Mouse (Mus musculus): ENCODE measurements around the gene Cntn1. TPM values are rescaled to one million over a fixed set of nuclear protein-coding genes. Genes with fewer than 3 reads are reported as not detected.

The Cntn1 gene
- total RNA-seq, 1 experiment, result 0.62 TPM

GRCm38 (mm10) chr15:92134254-92134653 lies 83.3 kb downstream of the Cntn1 start:
- Histone ChIP-seq H3K4me3 (ENCODE audit: insufficient read depth in 1 of 2, low read depth in 1 of 2, low read length in 2 of 2, poor library complexity in 1 of 2, severe bottlenecking in 1 of 2) (no peak overlapping the region), H3K4me1 (ENCODE audit: control insufficient read depth in 2 of 2, insufficient read depth in 2 of 2, low read length in 2 of 2, poor library complexity in 1 of 2) (no peaks in the 10 kb centered on the region), H3K9ac (ENCODE audit: insufficient read depth, low read depth, low read length, poor library complexity, severe bottlenecking) (no peak overlapping the region), H3K9me3 (ENCODE audit: control insufficient read depth, insufficient read depth, low read depth, low read length) (no peaks in the 10 kb centered on the region), H3K36me3 (ENCODE audit: control insufficient read depth, insufficient read depth, low read length, poor library complexity, severe bottlenecking) (no peaks in the 10 kb centered on the region), H3K27ac (ENCODE audit: insufficient read depth, low read depth, low read length, poor library complexity, severe bottlenecking) (no peak overlapping the region)
- TF ChIP-seq CHD2 (IDR thresholded peaks at IDR 0.05; ENCODE audit: low read depth, low read length) (no peak), MAFK (IDR thresholded peaks at IDR 0.05; ENCODE audit: insufficient read depth, low read depth, low read length) (no peak), ZNF384 (IDR thresholded peaks at IDR 0.05; ENCODE audit: low read depth, low read length) (no peak), ZC3H11A (IDR thresholded peaks at IDR 0.05; ENCODE audit: borderline replicate concordance, low read depth, low read length) (no peak), HCFC1 (IDR thresholded peaks at IDR 0.05; ENCODE audit: borderline replicate concordance, insufficient read depth, low read length) (no peak)
- in situ Hi-C loops (cut with MboI; ENCODE audit: low sequenced_read_pairs in 2 of 2, unreplicated experiment in 2 of 2), result no loop called here
- DNase-seq (ENCODE audit: low read depth, low spot score), result no peak

GRCm38 (mm10) chr15:92137026-92137425 lies 86.1 kb downstream of the Cntn1 start:
- TF ChIP-seq ZC3H11A (IDR thresholded peaks at IDR 0.05; ENCODE audit: borderline replicate concordance, low read depth, low read length) (no peak), ZNF384 (IDR thresholded peaks at IDR 0.05; ENCODE audit: low read depth, low read length) (no peak), CHD2 (IDR thresholded peaks at IDR 0.05; ENCODE audit: low read depth, low read length) (no peak), HCFC1 (IDR thresholded peaks at IDR 0.05; ENCODE audit: borderline replicate concordance, insufficient read depth, low read length) (no peak), MAFK (IDR thresholded peaks at IDR 0.05; ENCODE audit: insufficient read depth, low read depth, low read length) (no peak)
- Histone ChIP-seq H3K27ac (ENCODE audit: insufficient read depth, low read depth, low read length, poor library complexity, severe bottlenecking) (no peak overlapping the region), H3K36me3 (ENCODE audit: control insufficient read depth, insufficient read depth, low read length, poor library complexity, severe bottlenecking) (no peaks in the 10 kb centered on the region), H3K4me1 (ENCODE audit: control insufficient read depth in 2 of 2, insufficient read depth in 2 of 2, low read length in 2 of 2, poor library complexity in 1 of 2) (no peaks in the 10 kb centered on the region), H3K9ac (ENCODE audit: insufficient read depth, low read depth, low read length, poor library complexity, severe bottlenecking) (no peak overlapping the region), H3K4me3 (ENCODE audit: insufficient read depth in 1 of 2, low read depth in 1 of 2, low read length in 2 of 2, poor library complexity in 1 of 2, severe bottlenecking in 1 of 2) (no peak overlapping the region), H3K9me3 (ENCODE audit: control insufficient read depth, insufficient read depth, low read depth, low read length) (no peaks in the 10 kb centered on the region)
- DNase-seq (ENCODE audit: low read depth, low spot score), result no peak
- in situ Hi-C loops (cut with MboI; ENCODE audit: low sequenced_read_pairs in 2 of 2, unreplicated experiment in 2 of 2), result no loop called here

- H3K4me1 ChIP-seq (ENCODE audit: control insufficient read depth in 2 of 2, insufficient read depth in 2 of 2, low read length in 2 of 2, poor library complexity in 1 of 2), result no peaks in the 10 kb centered on the region
Measured at GRCm38 (mm10) chr15:92141972-92142371, 91.0 kb downstream of the Cntn1 start.

GRCm38 (mm10) chr15:92154921-92155320 lies 104.0 kb downstream of the Cntn1 start:
- Histone ChIP-seq H3K9ac (ENCODE audit: insufficient read depth, low read depth, low read length, poor library complexity, severe bottlenecking) (no peak overlapping the region), H3K9me3 (ENCODE audit: control insufficient read depth, insufficient read depth, low read depth, low read length) (no peaks in the 10 kb centered on the region), H3K36me3 (ENCODE audit: control insufficient read depth, insufficient read depth, low read length, poor library complexity, severe bottlenecking) (no peaks in the 10 kb centered on the region), H3K4me3 (ENCODE audit: insufficient read depth in 1 of 2, low read depth in 1 of 2, low read length in 2 of 2, poor library complexity in 1 of 2, severe bottlenecking in 1 of 2) (no peak overlapping the region), H3K27ac (ENCODE audit: insufficient read depth, low read depth, low read length, poor library complexity, severe bottlenecking) (no peak overlapping the region), H3K4me1 (ENCODE audit: control insufficient read depth in 2 of 2, insufficient read depth in 2 of 2, low read length in 2 of 2, poor library complexity in 1 of 2) (no peaks in the 10 kb centered on the region)
- TF ChIP-seq ZNF384 (IDR thresholded peaks at IDR 0.05; ENCODE audit: low read depth, low read length), result no peak
- TF ChIP-seq HCFC1 (IDR thresholded peaks at IDR 0.05; ENCODE audit: borderline replicate concordance, insufficient read depth, low read length), result no peak
- TF ChIP-seq CHD2 (IDR thresholded peaks at IDR 0.05; ENCODE audit: low read depth, low read length), result no peak
- in situ Hi-C loops (cut with MboI; ENCODE audit: low sequenced_read_pairs in 2 of 2, unreplicated experiment in 2 of 2), result no loop called here
- no peak for DNase-seq (ENCODE audit: low read depth, low spot score)

More at GRCm38 (mm10) chr15:92141972-92142371, 91.0 kb downstream of the Cntn1 start:
- no peak for DNase-seq (ENCODE audit: low read depth, low spot score)
- Histone ChIP-seq H3K27ac (ENCODE audit: insufficient read depth, low read depth, low read length, poor library complexity, severe bottlenecking) (no peak overlapping the region), H3K36me3 (ENCODE audit: control insufficient read depth, insufficient read depth, low read length, poor library complexity, severe bottlenecking) (no peaks in the 10 kb centered on the region), H3K9ac (ENCODE audit: insufficient read depth, low read depth, low read length, poor library complexity, severe bottlenecking) (no peak overlapping the region), H3K4me3 (ENCODE audit: insufficient read depth in 1 of 2, low read depth in 1 of 2, low read length in 2 of 2, poor library complexity in 1 of 2, severe bottlenecking in 1 of 2) (no peak overlapping the region), H3K9me3 (ENCODE audit: control insufficient read depth, insufficient read depth, low read depth, low read length) (no peaks in the 10 kb centered on the region)
- in situ Hi-C loops (cut with MboI; ENCODE audit: low sequenced_read_pairs in 2 of 2, unreplicated experiment in 2 of 2), result no loop called here
- TF ChIP-seq MAFK (IDR thresholded peaks at IDR 0.05; ENCODE audit: insufficient read depth, low read depth, low read length), result no peak
- no peak for TF ChIP-seq ZNF384 (IDR thresholded peaks at IDR 0.05; ENCODE audit: low read depth, low read length)
- TF ChIP-seq ZC3H11A (IDR thresholded peaks at IDR 0.05; ENCODE audit: borderline replicate concordance, low read depth, low read length), result no peak
- no peak for TF ChIP-seq HCFC1 (IDR thresholded peaks at IDR 0.05; ENCODE audit: borderline replicate concordance, insufficient read depth, low read length)
- no peak for TF ChIP-seq CHD2 (IDR thresholded peaks at IDR 0.05; ENCODE audit: low read depth, low read length)

DNA sequence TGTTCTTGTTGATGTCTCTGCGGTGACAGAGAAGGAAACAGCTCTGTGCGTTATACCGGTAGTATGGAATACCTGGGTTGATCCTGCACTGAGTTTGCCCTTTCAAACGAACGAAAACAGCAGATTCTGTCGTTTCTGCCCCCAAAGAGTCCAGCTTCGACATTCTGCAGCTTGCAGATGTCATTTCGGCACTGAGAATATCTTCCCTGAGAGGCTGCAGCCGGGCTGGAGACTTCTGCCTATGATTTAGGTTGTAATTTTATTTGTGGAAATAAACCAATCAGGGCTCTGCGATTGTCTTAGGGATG lies 109.8 kb downstream of the Cntn1 start:
- H3K4me3 ChIP-seq (ENCODE audit: insufficient read depth in 1 of 2, low read depth in 1 of 2, low read length in 2 of 2, poor library complexity in 1 of 2, severe bottlenecking in 1 of 2), result no peak overlapping the region
- H3K27ac ChIP-seq (ENCODE audit: insufficient read depth, low read depth, low read length, poor library complexity, severe bottlenecking), result no peak overlapping the region
- H3K9ac ChIP-seq (ENCODE audit: insufficient read depth, low read depth, low read length, poor library complexity, severe bottlenecking), result no peak overlapping the region
- no peak for TF ChIP-seq ZC3H11A (IDR thresholded peaks at IDR 0.05; ENCODE audit: borderline replicate concordance, low read depth, low read length)
- no peak for TF ChIP-seq HCFC1 (IDR thresholded peaks at IDR 0.05; ENCODE audit: borderline replicate concordance, insufficient read depth, low read length)
- no peak for TF ChIP-seq CHD2 (IDR thresholded peaks at IDR 0.05; ENCODE audit: low read depth, low read length)
- TF ChIP-seq ZNF384 (IDR thresholded peaks at IDR 0.05; ENCODE audit: low read depth, low read length), result no peak
- TF ChIP-seq MAFK (IDR thresholded peaks at IDR 0.05; ENCODE audit: insufficient read depth, low read depth, low read length), result no peak
- peaks cover 0 to 3% of the 10 kb centered on the region in 2 experiments; a peak in 2 of 4 replicates for H3K4me1 ChIP-seq (ENCODE audit: control insufficient read depth in 2 of 2, insufficient read depth in 2 of 2, low read length in 2 of 2, poor library complexity in 1 of 2)
- H3K9me3 ChIP-seq (ENCODE audit: control insufficient read depth, insufficient read depth, low read depth, low read length), result no peaks in the 10 kb centered on the region
- H3K36me3 ChIP-seq (ENCODE audit: control insufficient read depth, insufficient read depth, low read length, poor library complexity, severe bottlenecking), result no peaks in the 10 kb centered on the region
- in situ Hi-C loops (cut with MboI; ENCODE audit: low sequenced_read_pairs in 2 of 2, unreplicated experiment in 2 of 2), result no loop called here
- DNase-seq (ENCODE audit: low read depth, low spot score), result no peak
